Mouse (Mus musculus): ENCODE data around the gene Sfswap.

DNA sequence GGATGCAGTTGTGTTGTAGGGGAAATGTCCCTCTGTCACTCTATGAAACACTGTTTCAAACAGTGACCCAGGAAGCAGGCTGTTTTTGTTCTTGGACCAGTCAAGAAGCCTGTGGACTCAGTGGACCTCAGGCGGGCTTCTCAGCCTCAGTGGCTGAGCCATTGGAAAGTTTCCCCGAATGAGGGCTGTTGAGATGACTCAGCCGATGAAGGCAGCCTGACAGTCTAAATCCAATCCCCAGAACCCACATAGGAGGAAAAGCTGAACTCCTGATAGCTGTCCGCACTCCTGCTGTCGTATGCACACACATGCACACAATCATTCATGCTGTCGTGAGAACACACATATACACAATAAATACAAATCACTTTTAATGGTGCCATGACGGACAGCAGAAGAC lies 42.9 kb upstream of the Sfswap start:
- TF ChIP-seq CTCF (IDR thresholded peaks at IDR 0.05; ENCODE audit: low read depth, low read length), result no peak
- TF ChIP-seq POLR2A (IDR thresholded peaks at IDR 0.05; ENCODE audit: extremely low read depth, insufficient read depth, low read length), result no peak

Measured in liver, adult 2 months (tissue).